Mouse (Mus musculus) central nervous system, embryonic 11.5 days (tissue): ENCODE results near the gene Trpv4. TPM values are rescaled to one million over a fixed set of nuclear protein-coding genes. Genes with fewer than 3 reads are reported as not detected.

ENCODE experiments used
- polyA plus RNA-seq: library from polyadenylated mRNA; depleted of rRNA; stranded (reverse); fragments of >200 nt; gene quantifications from 2 replicates; pipeline ENCODE4 v1.2.3, GENCODE M21; 2012; rRNA removed

Trpv4 gene
- 0.47 and 1.2 TPM in 2 replicates for polyA plus RNA-seq

DNA sequence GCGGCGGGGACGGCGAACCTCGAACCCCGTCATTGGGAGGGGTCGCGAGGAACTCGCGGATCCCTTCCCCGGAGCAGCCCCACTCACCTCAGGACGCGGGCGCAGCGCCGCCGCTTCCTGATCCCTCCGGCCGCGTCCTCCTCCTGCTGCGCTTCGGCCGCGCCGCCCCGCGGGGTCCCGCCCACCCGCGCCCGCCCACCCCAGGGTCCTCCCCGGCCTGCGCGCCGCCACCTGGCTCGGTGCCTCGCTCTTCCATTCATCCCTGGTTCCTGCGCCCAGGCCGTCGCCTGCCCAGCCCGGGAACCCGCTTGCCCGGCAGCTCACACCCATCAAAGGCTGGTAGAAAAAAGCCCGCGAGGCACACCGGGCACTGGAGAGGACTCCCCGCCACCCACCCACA, at the start of gene Trpv4:
Gene Trpv4, minus strand, starts transcription at position 167 of the 400 bp plus-strand sequence.

DNA sequence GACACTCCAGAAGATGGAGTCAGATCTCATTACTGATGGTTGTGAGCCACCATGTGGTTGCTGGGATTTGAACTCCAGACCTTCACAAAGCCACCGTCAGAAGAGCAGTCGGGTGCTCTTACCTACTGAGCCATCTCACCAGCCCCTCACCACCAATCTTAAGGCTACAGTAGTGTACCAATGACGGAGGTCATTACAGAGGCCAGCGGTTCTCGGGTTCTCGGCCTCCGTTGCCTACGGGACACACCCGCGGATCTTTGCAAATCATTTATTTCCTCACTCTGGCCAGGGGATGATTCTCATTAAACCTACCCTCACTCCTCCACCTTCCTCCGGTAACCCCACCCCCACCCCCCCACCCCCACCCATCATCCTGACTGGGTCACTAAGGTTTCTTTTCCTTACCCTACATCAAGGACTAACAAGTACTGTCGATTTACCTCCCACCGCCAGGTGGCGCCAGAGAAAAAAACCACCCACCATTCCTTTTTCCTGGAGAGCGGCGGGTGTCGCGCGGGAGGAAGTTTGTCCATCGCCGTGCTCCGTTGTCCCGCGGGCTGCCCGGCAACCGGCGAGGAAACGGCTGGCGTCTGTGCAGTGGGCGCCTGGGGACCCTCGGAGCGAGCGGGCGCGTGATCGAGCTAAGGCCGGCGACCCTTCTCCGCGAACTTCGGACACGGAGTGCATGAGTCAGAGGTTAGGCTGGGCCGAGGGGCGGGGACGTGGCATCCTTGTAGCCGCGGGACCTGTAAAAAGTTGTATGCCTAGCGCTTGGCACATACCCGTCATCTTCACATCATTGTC, 49.2 kb upstream of the Trpv4 start, which contains the start of gene Tchp:
Gene Tchp, plus strand, starts transcription at position 496 of the 804 bp plus-strand sequence.

GRCm38 (mm10) chr5:114690633-114691567, 32.7 kb upstream of the Trpv4 start, which contains the start of gene Gltp:
Gene Gltp, minus strand, starts transcription at chr5:114690984.

Other genes starting within 250 kb of the Trpv4 start
- 29.4 and 33.2 TPM in 2 replicates for gene Mmab, start 214.4 kb downstream of the Trpv4 start, polyA plus RNA-seq
- gene Mvk, start 214.2 kb downstream of the Trpv4 start, polyA plus RNA-seq: 50.2 and 53.1 TPM in 2 replicates
- gene Fam222a, start 90.4 kb downstream of the Trpv4 start, polyA plus RNA-seq: 7.0 and 7.1 TPM in 2 replicates
- 29.9 and 35.4 TPM in 2 replicates for gene Gltp, start 32.6 kb upstream of the Trpv4 start, polyA plus RNA-seq
- 37.6 and 60.1 TPM in 2 replicates for gene Tchp, start 49.3 kb upstream of the Trpv4 start, polyA plus RNA-seq
- gene Ankrd13a, start 116.3 kb upstream of the Trpv4 start, polyA plus RNA-seq: 59.0 and 64.2 TPM in 2 replicates
- 34.7 and 43.9 TPM in 2 replicates for gene Git2, start 117.1 kb upstream of the Trpv4 start, polyA plus RNA-seq
- 112 and 114 TPM in 2 replicates for gene 1500011B03Rik, start 165.0 kb upstream of the Trpv4 start, polyA plus RNA-seq
- not detected in 2 replicates for gene 4930519G04Rik, start 195.2 kb upstream of the Trpv4 start, polyA plus RNA-seq
- gene Gm9936, start 200.3 kb upstream of the Trpv4 start, polyA plus RNA-seq: 0.17 and 0.31 TPM in 2 replicates
- 1.6 and 1.9 TPM in 2 replicates for gene Oasl2, start 238.5 kb upstream of the Trpv4 start, polyA plus RNA-seq